Comparison of ENCODE assay signal across 11 mouse cellular contexts in the genomic region with DNA sequence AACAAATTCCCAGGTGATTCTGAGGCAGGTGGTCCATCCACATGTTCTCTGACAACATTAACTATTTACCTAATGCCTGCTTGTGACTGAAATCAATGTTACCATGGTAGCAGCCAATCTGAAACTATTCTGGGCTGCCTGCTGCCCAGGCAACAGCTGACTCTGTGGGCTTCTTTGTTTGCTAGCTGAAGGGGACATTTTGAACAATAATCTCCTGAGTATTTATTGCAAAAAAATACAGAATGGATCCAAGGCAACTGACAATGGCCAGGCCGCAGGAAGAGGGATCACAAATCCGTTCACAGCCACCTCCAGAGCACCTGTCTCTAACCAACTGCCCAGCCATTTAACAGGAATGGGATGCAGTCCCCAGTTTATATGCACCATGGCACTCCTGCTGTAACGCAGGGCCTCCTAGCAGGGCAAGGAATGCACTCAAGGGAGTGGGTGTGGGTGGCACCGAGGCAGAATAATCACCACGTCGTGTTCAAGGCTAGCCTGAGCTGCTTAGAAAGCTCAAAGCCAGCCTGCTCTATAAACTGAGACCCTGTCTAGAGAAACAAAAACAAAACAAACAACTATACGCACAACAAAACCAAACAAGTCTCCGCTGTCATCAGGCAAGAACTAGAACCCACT. TPM values are rescaled to one million over a fixed set of nuclear protein-coding genes. Genes with fewer than 3 reads are reported as not detected.
DNase-seq lines count a peak whose midpoint lies in the region; ATAC-seq and TF ChIP-seq lines count a peak whose summit lies in the region.
"Had no signal": no experiment of that assay in that cellular context is flagged by ENCODE, and none has a peak within 500 bp of the region (broad histone marks: within the 10 kb centered on the region; RNA-seq: fewer than 3 reads in every experiment).

No protein-coding gene starts in this region.

- no peak for TF ChIP-seq CTCF in hindbrain, postnatal 0 days (IDR thresholded peaks at IDR 0.05; ENCODE audit: low read depth)

- H3K27ac ChIP-seq in embryonic facial prominence, embryonic 13.5 days: peak overlapping the region; percentile 35; the same call in 1 of the 2 replicates
- peak overlapping the region; percentile 79 for H3K27ac ChIP-seq in hindbrain, postnatal 0 days
- peak overlapping the region; percentile 69 for H3K27ac ChIP-seq in neural tube, embryonic 14.5 days (ENCODE audit: low read depth, low read length)

- H3K4me1 ChIP-seq in embryonic facial prominence, embryonic 13.5 days: 0 out of 2 replicates have a peak, but pooled peaks cover 5% of the 10 kb centered on the region
- peaks cover 9% of the 10 kb centered on the region for H3K4me1 ChIP-seq in hindbrain, postnatal 0 days (ENCODE audit: insufficient read depth, low read length)
- H3K4me1 ChIP-seq in neural tube, embryonic 14.5 days (ENCODE audit: control insufficient read depth, insufficient read depth, low read length): peaks cover 8% of the 10 kb centered on the region

- DNase-seq in layer of hippocampus, adult 11-12 months (ENCODE audit: low spot score): peak; percentile 37
- DNase-seq in layer of hippocampus, postnatal 10 days (ENCODE audit: low spot score in 2 of 2): no peak
- peak; percentile 59 for DNase-seq in hindbrain, postnatal 0 days (ENCODE audit: low spot score)
- no peak for DNase-seq in cerebellum, postnatal 4 days (ENCODE audit: low spot score in 2 of 2)
- no peak for DNase-seq in adrenal gland, adult (ENCODE audit: inconsistent age in 2 of 2, low spot score in 1 of 2)
- DNase-seq in frontal cortex, postnatal 25 days (ENCODE audit: low spot score in 2 of 2): no peak
- DNase-seq: kidney, adult 8-10 months had no signal

- no peak overlapping the region for H3K4me3 ChIP-seq in embryonic facial prominence, embryonic 13.5 days
- no peak overlapping the region for H3K4me3 ChIP-seq in hindbrain, postnatal 0 days (ENCODE audit: low read length)
- H3K4me3 ChIP-seq in neural tube, embryonic 14.5 days (ENCODE audit: low read depth, low read length): no peak overlapping the region
- H3K4me3 ChIP-seq: erythroblast, embryonic 14.5 days had no signal

- H3K4me2 ChIP-seq in embryonic facial prominence, embryonic 13.5 days: no peak overlapping the region
- no peak overlapping the region for H3K4me2 ChIP-seq in hindbrain, postnatal 0 days (ENCODE audit: low read depth, low read length)
- H3K4me2 ChIP-seq in neural tube, embryonic 14.5 days (ENCODE audit: low read depth, low read length): no peak overlapping the region

- no peaks in the 10 kb centered on the region for H3K27me3 ChIP-seq in embryonic facial prominence, embryonic 13.5 days
- no peaks in the 10 kb centered on the region for H3K27me3 ChIP-seq in hindbrain, postnatal 0 days (ENCODE audit: insufficient read depth, low read length)
- no peaks in the 10 kb centered on the region for H3K27me3 ChIP-seq in neural tube, embryonic 14.5 days (ENCODE audit: control insufficient read depth, insufficient read depth, low read length)

- ATAC-seq in embryonic facial prominence, embryonic 13.5 days (ENCODE audit: insufficient number of reproducible peaks, insufficient read depth, low FRiP score, low TSS enrichment, low read depth): no peak
- ATAC-seq in hindbrain, postnatal 0 days: no peak
- no peak for ATAC-seq in neural tube, embryonic 14.5 days (ENCODE audit: low read depth)

- no peaks in the 10 kb centered on the region for H3K9me3 ChIP-seq in embryonic facial prominence, embryonic 13.5 days
- H3K9me3 ChIP-seq in hindbrain, postnatal 0 days (ENCODE audit: low read length): no peaks in the 10 kb centered on the region
- no peaks in the 10 kb centered on the region for H3K9me3 ChIP-seq in neural tube, embryonic 14.5 days (ENCODE audit: control insufficient read depth, low read length)

- WGBS in embryonic facial prominence, embryonic 13.5 days: 63% methylated on average over 8 of the region's 8 CpGs
- WGBS in hindbrain, postnatal 0 days: 23% methylated on average over 8 of the region's 8 CpGs
- WGBS in neural tube, embryonic 14.5 days: 28% methylated on average over 8 of the region's 8 CpGs

- no peak overlapping the region for H3K9ac ChIP-seq in embryonic facial prominence, embryonic 13.5 days
- peak overlapping the region; percentile 28; the same call in 1 of the 2 replicates for H3K9ac ChIP-seq in hindbrain, postnatal 0 days (replicated peaks; ENCODE audit: low read length)
- peak overlapping the region; percentile 21; the same call in 1 of the 2 replicates for H3K9ac ChIP-seq in neural tube, embryonic 14.5 days (replicated peaks; ENCODE audit: low read depth, low read length)
- H3K9ac ChIP-seq: liver, embryonic 14.5 days had no signal

- H3K36me3 ChIP-seq in embryonic facial prominence, embryonic 13.5 days: no peaks in the 10 kb centered on the region
- H3K36me3 ChIP-seq in hindbrain, postnatal 0 days (ENCODE audit: insufficient read depth, low read length): no peaks in the 10 kb centered on the region
- no peaks in the 10 kb centered on the region for H3K36me3 ChIP-seq in neural tube, embryonic 14.5 days (ENCODE audit: control insufficient read depth, insufficient read depth, low read length)

RNA-seq across cellular contexts. Expression of a gene that starts 43.3 kb away (rescaled TPM):
- 100 to 1,000 TPM; 197 to 202 TPM for total RNA-seq in layer of hippocampus, postnatal 10 days (2021)
- polyA plus RNA-seq in embryonic facial prominence, embryonic 13.5 days (2015; fragmentation: Nextera tagmentation; extraction: Ambion mirVana): 8.4 TPM in 2 replicates
- 217 and 280 TPM in 2 replicates for total RNA-seq in hindbrain, postnatal 0 days (2014; rRNA removed)
- polyA plus RNA-seq in hindbrain, postnatal 0 days (2015; fragmentation: Nextera tagmentation; extraction: Ambion mirVana): 294 and 315 TPM in 2 replicates
- polyA plus RNA-seq in neural tube, embryonic 14.5 days (2014; fragmentation: Nextera tagmentation; extraction: Ambion mirVana): 535 and 653 TPM in 2 replicates
- polyA plus RNA-seq: erythroblast, embryonic 14.5 days had no signal

RNA-seq across cellular contexts. Expression of a gene that starts 43.8 kb away (rescaled TPM):
- 10 to 100 TPM; 65.6 to 78.1 TPM for total RNA-seq in layer of hippocampus, postnatal 10 days (2021)
- polyA plus RNA-seq in embryonic facial prominence, embryonic 13.5 days (2015; fragmentation: Nextera tagmentation; extraction: Ambion mirVana): 69.1 and 77.3 TPM in 2 replicates
- total RNA-seq in hindbrain, postnatal 0 days (2014; rRNA removed): 43.4 and 44.2 TPM in 2 replicates
- polyA plus RNA-seq in hindbrain, postnatal 0 days (2015; fragmentation: Nextera tagmentation; extraction: Ambion mirVana): 79.8 and 80.7 TPM in 2 replicates
- polyA plus RNA-seq in neural tube, embryonic 14.5 days (2014; fragmentation: Nextera tagmentation; extraction: Ambion mirVana): 72.0 and 80.3 TPM in 2 replicates

Comparison
In these comparisons a context has a peak if more than half of its experiments do, and no peak if none do; other contexts are left out.
1. DNase-seq: peak in layer of hippocampus, adult 11-12 months (single experiment) and hindbrain, postnatal 0 days (single experiment); none in layer of hippocampus, postnatal 10 days (0 of 2), cerebellum, postnatal 4 days (0 of 2), adrenal gland, adult (0 of 2) and frontal cortex, postnatal 25 days (0 of 2).
2. RNA of a gene that starts 43.3 kb away (polyA plus RNA-seq): 535 to 653 TPM in neural tube, embryonic 14.5 days and 294 to 315 TPM in hindbrain, postnatal 0 days; 8.4 TPM in embryonic facial prominence, embryonic 13.5 days; every median in the first group is over 10 times any median in the second.
3. Peak in every context shown above with its lines, with median percentiles within 50 percentile points of each other: H3K27ac ChIP-seq.